In the genomic region with DNA sequence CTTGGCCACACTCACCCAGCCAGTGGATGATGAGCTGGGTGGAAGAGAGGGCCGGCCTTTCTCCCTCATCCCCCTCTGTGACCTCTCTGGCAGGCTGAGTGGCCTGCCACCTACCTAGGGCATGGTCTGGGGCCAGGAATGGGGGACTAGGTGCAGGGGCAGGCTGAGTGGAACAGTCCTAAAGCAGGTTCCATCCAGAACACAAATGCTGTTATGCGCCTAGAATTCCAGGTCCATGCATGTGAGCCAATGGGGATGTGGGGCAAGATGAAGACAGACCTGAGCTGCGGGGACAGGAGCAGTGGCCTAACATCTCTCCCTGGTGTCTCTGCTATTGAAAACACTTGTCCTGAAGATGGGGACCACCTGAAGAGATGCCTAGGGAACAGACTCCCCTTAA, we compare ENCODE assay signal across 1 mouse cellular context.
TF ChIP-seq lines count a peak whose summit lies in the region.

No protein-coding gene starts in this region.

TF ChIP-seq in MEL, 35 proteins besides CTCF, POLR2A, EP300 and RAD21 (continued from another document):
- TF ChIP-seq TBP (IDR thresholded peaks at IDR 0.05; ENCODE audit: low read depth, low read length) = no peak
- TF ChIP-seq MAZ (IDR thresholded peaks at IDR 0.05; ENCODE audit: low read depth, low read length) = no peak
- no peak for TF ChIP-seq MEF2A (IDR thresholded peaks at IDR 0.05; ENCODE audit: extremely low read depth, insufficient replicate concordance, low read depth, low read length, poor library complexity, severe bottlenecking)
- TF ChIP-seq GATA1 (IDR thresholded peaks at IDR 0.05; ENCODE audit: low read depth, low read length) = no peak
- TF ChIP-seq JUND (IDR thresholded peaks at IDR 0.05; ENCODE audit: low read depth, low read length) = no peak
- TF ChIP-seq TCF12 (IDR thresholded peaks at IDR 0.05; ENCODE audit: low read depth, low read length) = no peak
- TF ChIP-seq SIN3A (IDR thresholded peaks at IDR 0.05; ENCODE audit: low read length) = no peak
- no peak for TF ChIP-seq MYB (IDR thresholded peaks at IDR 0.05; ENCODE audit: low read depth, low read length)
- no peak for TF ChIP-seq HCFC1 (IDR thresholded peaks at IDR 0.05; ENCODE audit: low read depth, low read length)
- TF ChIP-seq MAX (IDR thresholded peaks at IDR 0.05; ENCODE audit: low read length) = no peak
- TF ChIP-seq MYC (IDR thresholded peaks at IDR 0.05; ENCODE audit: low read depth, low read length) = no peak
- no peak for TF ChIP-seq USF2 (IDR thresholded peaks at IDR 0.05; ENCODE audit: borderline replicate concordance in 1 of 2, insufficient read depth in 1 of 2, low read depth in 1 of 2, low read length in 2 of 2)
TF ChIP-seq in MEL: peak in this region for 0.
